Mouse (Mus musculus): Measurements from ENCODE around the gene Rpp40.

The Rpp40 gene

DNA sequence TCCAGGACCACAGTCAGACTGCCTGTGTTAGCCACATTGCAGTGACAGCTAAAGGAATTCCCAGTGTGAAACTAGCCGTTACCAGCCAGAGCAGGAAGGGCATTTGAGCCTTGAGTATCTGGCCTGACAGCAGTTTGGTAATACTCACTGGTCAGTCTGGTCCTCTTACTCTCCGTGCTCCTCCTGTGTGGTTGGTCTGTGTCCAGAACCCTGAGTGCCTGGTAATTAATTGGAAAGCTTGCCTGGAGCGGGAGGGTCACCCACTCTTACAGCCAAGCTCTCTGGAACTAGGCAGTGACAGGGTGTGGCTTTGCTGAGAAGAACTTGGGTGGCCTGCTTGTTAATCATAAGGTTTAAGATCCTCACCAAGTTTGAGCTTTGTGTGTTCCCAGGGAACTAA is 57.5 kb downstream of the Rpp40 start:
- DNase-seq, result no peak

DNA sequence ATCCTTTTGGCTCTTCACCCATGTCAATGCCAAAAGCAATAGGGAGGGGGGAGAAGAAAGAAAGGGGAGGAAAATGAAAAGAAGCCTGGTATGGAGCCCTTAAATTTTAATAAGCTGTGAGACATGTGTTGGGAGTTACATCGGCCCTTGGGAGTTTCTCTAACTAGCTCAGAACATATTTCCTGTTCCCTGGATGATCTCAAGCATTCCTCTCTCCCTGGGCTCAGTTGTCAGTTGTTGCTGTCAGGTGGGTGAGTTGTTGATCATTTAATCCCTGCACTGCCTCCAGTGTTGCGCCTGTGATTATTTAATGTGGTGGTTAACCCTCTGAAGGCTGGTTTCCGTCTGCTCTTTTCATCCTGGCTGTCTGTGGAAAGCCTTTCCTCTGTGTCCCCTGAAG is 60.9 kb downstream of the Rpp40 start:
- DNase-seq, result no peak
